Mouse (Mus musculus) adrenal gland, adult 2 months (tissue): ENCODE results near the gene Itm2b. TPM values are rescaled to one million over a fixed set of nuclear protein-coding genes. Genes with fewer than 3 reads are reported as not detected.

ENCODE experiments used
- DNase-seq: peaks from one replicate; pipeline ENCODE4 v3.0.0; 2021
- polyA plus RNA-seq: library from polyadenylated mRNA; depleted of rRNA; stranded (reverse); fragments of >200 nt; gene quantifications from 2 replicates; pipeline ENCODE4 v1.2.3, GENCODE M21; 2012
- total RNA-seq, 2 experiments: library from RNA; stranded (reverse); gene quantifications; 2 replicates each; pipeline ENCODE4 v1.2.3; 2021

Itm2b gene
- total and polyA plus RNA-seq, 3 experiments, result 828 to 1,115 (median 1,107) TPM

DNA sequence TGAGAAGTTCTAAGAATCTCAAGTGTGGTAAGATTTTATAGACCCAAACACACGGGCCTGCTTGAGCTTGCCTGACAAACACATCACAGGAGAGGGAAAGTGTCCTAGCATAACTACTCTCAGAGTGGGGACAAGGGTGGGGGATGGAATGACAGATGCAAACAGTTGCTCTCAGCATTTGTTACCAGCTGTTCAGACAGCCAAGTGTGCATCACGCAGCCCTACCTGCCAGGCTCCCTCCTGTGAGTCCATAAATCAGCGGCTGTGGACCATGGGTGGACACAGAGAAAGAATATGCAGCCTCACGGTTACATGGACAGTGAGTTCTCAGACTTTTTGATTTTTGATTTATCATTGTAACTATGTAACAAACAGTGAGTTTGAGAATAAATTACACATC is 15.5 kb downstream of the Itm2b start:
- no peak for DNase-seq

DNA sequence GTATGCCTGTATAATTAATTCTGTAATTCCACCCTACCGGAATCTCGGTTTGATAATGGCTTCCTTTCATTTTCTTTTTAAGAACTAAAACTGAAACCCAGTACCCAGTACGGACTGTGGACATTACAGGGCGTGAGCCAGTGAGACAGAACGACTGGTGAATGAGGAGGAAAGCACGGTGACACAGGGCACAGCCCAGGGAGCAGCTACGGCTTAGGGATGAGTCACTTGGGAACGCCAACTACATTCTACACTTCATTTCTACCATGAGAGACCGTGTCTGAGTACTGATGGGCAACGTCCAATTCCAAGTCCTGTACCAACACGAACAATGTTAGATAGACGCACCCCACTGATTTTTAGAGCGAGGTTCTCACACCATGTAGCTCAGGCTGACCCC is 16.1 kb downstream of the Itm2b start:
- no peak for DNase-seq

DNA sequence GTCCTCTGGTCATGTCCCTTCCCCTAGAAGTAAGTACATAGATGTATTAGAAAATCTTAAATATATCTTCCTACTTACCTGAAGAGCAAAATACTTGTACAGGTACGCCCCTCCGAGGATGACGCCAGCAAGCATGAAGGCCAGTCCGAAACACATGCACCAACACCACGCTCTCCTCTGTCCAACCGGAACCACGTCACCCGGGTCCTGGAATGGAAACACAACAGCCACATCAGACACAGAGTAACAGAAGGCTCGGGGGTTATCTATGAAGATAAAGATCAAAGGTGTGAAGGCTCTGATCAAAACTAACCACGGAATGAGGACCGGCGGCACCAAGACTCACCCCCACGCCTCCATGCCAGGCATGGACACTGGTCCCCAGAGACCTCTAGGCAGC is 16.9 kb downstream of the Itm2b start:
- no peak for DNase-seq

DNA sequence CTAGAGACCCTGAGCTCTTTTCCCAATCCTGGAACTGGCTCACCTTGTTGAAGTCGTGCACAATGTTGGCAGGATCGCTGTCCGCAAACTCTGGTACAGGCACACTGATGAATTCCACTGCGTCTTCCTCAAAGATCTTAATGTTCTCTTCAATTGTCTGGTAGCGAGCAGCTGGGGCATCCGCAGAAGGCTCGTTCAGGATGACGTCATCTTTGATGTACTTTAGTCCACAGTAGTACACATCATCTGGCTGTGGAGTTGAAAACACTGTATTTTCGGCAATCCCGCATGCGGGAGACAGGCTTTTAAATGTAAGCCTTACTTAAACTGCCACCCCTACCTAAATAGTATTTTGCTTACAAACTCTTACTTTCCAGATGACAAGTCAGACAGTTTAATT is 18.8 kb downstream of the Itm2b start:
- DNase-seq, result no peak

DNA sequence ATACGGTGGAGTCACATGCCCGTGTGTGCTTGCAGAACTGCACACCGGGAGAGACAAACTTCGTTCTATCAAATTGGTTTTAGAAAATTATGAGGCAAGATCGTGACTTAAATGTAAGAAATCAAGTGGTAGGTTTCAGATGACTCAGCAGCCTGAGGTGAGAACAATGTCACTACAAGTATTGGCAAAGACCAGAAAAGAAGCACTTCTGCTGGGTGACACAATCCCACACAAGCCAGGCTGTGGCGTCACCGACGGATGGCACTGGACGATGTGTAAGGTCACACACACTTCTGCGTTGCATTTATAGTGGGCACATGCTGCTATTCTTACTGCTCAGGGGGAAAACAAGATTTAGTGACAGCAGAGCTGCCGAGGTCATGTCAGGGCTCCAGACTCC is 21.3 kb downstream of the Itm2b start:
- no peak for DNase-seq

DNA sequence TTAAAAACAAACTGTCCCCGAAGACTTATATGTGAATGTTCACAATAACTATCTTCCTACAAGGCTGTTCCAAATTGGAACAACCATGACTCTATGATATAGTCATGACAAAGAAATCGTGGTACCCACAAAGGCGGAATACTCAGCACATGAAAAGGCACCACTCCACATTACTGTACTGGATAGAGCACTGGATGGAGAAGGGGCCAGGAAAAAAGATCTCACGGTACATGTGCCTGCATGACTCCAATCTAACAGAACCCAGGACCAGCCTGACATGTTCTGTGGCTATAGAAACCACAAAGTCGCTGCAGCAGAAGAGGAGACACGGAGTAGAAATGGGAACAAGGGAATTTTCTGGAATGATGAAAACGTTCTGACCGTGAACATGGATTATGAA is 30.4 kb downstream of the Itm2b start:
- no peak for DNase-seq

DNA sequence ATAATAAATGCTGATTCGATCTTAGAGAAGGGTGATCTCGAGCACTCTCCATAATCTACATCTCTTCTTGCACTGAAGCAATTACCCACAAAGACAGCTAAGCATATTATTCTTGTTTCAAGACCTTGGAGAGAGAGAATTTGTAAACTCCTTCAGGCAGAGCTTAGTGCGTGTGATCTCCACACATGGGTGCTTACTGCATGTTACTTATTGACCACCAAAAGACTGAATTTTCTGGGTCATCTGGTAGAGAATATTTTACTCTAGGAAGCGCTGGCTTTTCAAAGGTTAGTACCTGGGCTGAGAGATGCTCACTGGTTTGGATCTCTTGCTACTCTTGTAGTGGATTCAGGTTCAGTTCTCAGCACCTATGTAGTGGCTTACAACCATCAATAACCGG is 34.0 kb downstream of the Itm2b start:
- no peak for DNase-seq

DNA sequence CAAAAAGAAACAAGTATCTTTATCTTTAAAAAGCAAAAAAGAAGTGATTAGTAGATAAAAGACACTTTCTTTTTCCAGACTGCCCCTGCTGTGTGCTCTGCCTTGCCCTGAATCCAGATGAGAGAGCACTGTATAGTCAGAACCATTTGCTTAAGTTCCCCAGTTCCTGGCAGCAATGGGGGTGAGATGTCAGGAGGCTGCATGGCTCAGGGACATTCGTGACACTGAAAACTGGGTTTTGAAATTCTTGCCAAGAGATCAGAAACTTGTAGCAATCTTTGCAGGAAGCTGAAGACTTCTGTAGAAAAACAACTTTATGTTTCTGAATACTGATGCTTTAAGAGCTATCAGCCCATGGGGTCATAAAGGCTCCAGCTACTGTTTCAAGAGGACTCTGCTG is 35.1 kb downstream of the Itm2b start:
- peak; percentile 41 for DNase-seq

DNA sequence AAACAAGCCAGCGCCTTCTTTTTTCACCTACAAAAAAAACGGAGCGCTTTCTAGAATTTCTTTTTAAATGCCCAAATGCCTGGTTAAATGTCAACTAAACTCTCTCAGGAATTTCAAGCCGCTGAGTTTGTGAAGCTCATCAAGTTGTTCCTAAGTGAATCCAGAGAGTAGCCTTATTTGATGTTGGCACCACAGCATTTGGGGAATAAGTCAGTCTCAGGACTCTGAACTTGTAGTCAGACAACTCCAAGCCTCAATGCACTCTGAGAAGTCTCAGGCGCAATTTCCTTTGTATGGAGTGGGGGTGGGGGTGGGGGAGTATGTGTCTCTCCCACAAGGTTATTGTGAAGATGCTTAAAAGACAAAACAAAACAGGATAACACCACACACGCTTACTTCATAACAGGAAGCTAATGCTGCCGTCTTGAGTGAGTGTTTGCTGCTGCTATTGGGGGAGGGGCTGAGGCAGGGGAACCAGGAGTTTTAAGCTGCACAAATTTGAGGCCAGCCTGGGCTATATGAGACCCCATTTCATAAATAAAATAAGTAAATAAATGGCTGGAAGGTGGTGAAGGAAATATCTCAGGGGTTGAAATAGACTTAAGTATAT is 35.9 kb downstream of the Itm2b start:
- DNase-seq, result no peak

DNA sequence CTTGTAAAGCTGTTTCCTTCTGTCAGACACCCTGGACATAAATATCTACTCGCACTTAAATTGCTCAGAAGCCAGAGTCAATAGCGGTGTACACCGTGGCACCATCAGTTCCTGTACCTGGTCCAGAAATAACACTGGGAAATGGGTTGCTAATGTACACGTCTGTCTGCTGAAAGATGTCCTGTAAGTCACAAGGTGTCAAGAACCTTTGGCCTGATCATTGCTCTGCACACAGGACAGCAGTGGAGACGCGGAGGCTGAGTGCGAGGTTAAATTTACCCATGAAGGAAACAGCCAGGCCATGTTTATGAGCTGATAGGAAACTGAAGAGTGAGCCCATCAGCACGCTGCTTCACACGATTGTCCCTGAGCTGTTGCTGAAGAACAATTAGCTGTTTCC is 37.8 kb downstream of the Itm2b start:
- DNase-seq, result no peak

DNA sequence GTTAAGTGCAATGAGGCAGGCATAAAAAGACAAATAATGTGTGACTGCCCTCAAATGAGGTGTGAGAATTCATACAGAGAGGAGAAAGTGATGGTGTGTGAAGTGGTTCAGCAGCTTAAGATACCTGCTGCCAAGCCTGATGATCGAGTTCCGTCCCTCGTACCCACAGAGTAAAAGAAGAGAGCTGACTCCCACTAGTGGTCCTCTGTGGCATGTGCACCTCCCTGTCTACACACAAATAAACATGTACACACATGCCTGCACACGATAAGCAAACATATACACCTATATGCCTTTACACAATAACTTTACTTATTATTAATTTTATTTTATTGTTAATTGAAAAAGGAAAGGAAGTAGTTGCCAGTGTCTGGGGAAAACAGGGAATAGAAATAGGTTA is 39.5 kb downstream of the Itm2b start:
- DNase-seq, result no peak

DNA sequence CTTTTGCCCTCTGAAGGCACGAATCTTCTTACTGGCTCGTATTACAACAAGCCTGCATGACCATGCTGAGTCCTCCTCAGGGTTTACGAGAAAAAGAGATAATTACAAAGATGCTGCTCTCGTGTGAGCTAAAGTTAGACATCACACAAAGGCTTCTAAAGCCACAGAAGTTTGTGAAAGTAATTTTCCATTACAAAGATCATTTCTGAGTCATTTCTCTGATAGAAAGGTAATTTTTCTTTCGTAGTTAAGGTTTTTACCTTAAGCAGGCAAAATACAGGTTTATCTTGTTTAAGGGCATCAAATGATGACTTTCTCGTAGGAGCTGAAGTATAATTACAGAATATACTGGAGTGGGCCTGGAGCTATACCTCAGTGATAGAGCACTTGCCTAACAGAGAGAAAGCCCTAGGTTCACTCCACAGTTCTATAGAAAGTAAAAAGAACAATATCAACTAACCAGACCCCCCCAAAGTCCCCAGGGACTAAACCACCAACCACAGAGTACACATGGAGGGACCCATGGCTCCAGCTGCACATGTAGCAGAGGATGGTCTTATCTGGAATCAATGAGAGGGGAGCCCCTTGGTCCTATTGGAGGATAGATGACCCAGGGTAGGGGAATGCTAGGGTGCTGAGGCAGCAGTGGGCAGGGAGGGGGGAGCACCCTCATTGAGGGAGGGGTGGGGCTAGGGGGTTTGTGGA is 44.9 kb downstream of the Itm2b start:
- DNase-seq, result no peak

DNA sequence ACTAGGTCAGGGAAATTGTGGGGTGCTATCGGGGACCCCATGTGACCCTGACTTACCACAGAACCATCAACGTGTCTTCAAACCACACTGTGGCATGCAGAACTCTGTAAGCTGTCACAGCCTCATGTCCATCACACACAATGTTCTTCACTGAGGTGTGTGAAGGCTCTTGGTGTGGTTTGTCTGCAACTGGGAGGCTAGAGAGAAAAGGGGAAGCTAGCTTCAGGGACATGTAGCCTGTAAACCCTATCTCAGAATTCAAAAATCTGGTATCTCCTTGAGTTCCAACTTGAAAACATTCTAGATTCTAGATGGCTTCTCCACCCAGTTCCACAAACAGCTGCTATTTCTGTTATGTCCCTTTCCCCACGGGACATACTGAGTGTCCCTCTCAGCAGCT is 45.5 kb downstream of the Itm2b start:
- DNase-seq, result no peak

DNA sequence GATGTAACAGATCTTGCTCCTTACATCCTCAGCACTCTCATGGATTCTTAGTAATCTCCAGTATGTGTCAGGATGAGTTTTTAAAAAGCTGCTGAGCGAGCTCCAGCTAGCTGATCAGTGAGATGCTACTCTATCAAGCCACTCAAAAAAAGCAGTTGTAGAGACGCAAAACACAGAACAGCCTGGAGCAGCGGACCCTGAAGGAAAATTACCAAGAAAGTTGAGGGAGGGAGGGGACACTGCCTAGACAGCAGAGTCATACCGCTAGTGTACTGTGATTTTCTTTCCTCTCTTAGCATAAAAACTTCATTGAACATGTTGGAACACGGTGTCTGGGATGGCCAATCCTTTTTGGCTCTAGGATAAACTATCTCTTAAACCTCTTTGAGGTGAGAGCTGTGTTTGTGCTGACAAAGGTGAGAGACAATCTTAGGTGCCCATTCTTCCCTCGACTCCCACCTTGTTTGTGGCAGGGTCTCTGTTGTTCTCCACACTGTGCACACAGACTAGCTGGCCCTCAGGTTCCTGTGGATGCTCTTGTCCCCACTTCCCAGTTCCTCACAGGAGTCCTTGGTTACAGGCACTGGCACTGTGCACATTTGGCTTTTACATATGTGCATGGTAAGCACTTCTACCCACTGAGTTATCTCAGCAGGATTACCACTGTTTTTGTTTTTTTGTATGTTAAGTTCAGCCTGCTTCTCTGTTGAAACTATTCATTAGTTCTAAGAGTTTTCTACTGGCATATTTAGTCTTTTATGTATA is 48.6 kb downstream of the Itm2b start:
- DNase-seq, result no peak

DNA sequence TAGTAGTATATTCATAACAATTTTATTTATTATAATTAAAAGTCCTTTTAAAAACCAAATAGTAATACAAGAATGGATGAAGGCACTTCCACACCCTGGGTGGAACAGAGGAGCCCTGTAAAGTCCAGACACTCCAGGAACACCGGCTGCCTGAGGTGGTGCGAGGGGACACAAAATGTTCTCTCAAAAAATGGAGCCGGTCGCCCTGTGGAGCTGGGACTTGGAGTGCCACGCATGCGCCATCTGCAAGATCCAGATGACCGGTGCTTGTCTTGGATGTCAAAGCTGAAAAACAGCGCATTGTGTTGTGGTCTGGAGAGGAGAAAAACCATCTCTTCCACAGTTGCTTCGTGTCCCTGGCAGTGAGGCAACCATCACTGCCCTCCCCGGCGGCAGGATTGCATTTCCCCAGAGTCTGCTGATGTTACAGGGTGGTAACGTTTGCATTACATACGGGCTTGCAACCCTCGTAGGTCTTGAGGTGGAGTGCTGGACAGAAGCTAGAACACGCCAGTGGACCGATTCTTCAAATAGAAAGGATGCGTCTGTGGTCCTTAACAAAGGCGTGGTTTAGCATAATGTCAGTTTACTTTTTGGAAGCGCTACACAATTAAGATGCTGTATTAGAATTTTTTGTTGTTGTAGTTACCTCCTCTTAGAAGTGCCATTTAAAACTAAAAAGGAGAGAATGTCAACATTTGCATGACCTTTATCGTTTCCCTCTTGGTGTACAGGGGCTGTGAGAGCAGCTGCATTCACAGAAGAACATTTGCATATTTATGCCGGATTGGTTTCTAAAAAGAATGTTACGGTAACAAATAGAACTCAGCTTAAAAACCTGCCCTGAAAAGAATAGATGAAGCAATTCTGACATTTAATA is 49.9 kb downstream of the Itm2b start:
- no peak for DNase-seq

DNA sequence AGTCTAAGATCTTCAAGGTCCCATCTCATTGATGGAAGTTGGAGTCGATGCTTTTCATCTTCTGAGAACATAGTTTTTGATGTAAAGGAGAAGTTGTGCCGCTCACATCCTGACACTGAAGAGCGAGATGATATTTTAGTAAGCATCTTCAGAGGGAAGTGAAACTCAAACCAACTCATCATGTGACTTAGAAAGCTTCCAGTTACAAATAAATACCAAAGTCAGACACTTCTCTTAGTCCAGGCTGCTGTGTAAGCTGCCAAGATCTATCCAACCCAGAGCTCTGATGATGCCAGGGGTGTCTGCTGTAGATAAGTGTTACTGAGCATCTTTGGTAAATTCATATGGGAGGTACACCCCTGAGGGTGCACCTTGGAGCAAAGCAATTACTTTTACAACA is 51.2 kb downstream of the Itm2b start:
- DNase-seq, result no peak

DNA sequence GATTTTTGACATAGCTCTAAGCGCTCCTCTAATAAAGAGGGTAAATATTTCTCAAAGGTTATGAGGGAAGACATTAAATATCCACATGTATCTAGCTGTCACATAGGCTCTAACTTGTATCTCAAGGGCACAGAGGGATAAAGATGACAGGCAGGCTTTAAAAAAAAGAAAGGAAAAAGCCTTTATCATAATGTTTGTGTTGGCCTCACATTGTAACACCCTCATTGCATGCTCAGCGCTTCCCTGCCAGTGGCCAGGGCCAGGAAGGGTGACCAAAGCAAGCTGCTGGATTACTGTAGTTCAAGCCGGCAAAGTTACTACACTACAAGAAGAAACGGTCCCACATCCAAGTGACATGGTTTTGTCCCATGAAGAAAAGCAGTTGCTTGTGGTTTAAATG is 53.7 kb downstream of the Itm2b start:
- DNase-seq, result no peak

DNA sequence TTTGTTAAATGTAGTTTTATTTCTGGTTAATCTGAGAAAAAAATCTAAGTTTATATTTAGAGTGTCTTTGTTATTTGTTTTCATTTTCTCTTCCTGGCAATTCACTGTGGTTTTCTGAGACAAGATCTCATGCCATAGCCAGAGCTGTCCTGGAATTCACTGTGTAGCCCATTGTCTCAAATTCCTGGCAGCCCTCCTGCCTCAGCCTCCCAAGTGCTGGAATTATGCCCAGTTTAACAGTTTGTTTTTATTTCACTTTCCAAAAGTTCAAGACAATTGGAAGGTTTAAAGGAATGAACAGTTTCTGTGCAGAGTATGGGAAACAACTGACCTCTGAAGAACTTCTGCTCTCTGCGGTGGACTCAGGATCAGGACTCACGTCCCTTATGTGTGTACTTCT is 55.2 kb downstream of the Itm2b start:
- DNase-seq, result no peak

DNA sequence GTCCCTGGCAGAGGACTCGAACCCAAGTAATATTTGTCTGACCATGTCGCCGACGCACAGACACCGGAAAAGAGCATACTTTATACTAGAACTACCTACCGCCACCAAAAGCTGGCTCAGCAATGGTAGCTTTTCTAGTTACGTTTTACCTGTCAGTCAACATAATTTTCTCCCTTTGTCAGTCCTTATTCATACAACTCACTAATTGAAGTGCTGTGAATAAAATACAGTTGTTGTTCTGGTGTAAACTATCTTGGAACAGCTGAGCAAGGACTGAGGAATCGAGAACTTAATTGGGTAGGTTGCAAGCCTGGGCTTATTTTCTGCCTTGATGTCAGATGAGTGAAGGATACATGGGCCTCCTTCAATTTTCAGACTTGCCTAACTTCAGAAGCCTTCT is 58.6 kb downstream of the Itm2b start:
- no peak for DNase-seq

DNA sequence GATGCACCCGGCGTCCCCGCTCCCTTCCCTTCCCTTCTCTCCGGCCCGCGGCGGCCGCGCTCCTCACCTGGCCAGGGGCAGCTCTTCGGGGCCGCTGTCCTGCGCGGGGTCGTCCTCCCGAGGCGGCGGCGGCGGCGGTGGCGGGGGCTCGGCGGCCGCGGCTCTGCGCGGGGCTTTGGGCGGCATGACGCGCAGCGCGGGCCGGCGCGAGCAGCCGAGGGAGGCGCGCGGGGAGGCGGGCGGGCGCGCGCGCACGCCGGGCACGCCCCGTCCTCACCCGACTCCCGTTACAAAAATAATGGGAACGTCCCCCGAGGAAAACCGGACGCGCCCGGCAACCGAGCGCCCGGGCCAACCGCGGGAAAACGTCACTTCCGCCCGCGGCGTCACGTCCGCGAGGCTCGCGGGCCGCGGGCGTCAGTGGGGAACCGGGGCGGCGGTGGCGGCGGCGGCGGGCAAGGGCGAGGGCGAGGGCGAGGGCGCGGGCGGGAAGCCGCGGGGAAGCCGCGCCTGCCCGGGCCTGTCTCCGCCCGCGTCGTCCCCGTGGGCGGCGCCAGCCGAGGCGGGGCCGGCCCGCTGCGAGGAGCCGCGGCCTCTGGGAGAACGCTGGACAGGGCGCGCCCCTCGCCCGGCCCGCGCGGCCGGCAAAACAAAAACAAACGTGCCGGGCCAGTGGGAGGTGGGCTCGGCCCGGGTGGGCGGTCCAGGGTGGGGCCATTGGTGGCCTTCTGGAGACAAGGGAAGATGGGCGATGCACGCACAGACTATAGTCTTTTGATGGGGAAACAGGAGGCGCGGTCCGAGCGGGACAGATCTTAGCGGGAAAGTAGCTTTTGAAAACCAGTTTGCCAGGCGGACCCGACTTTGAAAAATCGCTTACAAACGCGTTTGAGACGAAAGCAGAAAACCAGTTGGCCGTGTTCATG is 59.4 kb downstream of the Itm2b start, which contains the start of gene Rb1:
TSS of gene Rb1 (minus strand) at position 367 of the 926 bp plus-strand sequence.
- peak; percentile 92 for DNase-seq
